Mouse (Mus musculus): ENCODE measurements at regions not wholly inside any gene's neighbourhood (a gene's known extent, or its start where the extent isn't known, plus 50 kb on each side); places are given as distances from the start of the nearest gene placed in this dataset.
"Not testable (repeated sequence)": the region's sequence is repeated elsewhere in the genome, so short reads cannot be mapped to it uniquely, and the experiment has no call there.

- DNase-seq (ENCODE audit: low spot score): no peak
Measured at GRCm38 (mm10) chr17:29430401-29430800, 60.2 kb upstream of the Pim1 start.

GRCm38 (mm10) chr17:29430806-29431205 lies 59.7 kb upstream of the Pim1 start:
- no peak for DNase-seq (ENCODE audit: low spot score)

GRCm38 (mm10) chr17:29431553-29432297 lies 58.8 kb upstream of the Pim1 start:
- DNase-seq (ENCODE audit: low spot score): no peak

- DNase-seq (ENCODE audit: low spot score): no peak
Measured at GRCm38 (mm10) chr17:29432666-29433065, 57.9 kb upstream of the Pim1 start.

GRCm38 (mm10) chr17:29433370-29433769 lies 57.2 kb upstream of the Pim1 start:
- DNase-seq (ENCODE audit: low spot score): no peak

GRCm38 (mm10) chr17:29434074-29434944 lies 56.2 kb upstream of the Pim1 start:
- no peak for DNase-seq (ENCODE audit: low spot score)

- DNase-seq (ENCODE audit: low spot score): no peak
Measured at GRCm38 (mm10) chr17:29435345-29436006, 55.1 kb upstream of the Pim1 start.

- DNase-seq (ENCODE audit: low spot score): not testable (repeated sequence)
Measured at GRCm38 (mm10) chr17:29436484-29436870, 54.1 kb upstream of the Pim1 start.

GRCm38 (mm10) chr17:29436871-29437534 lies 53.5 kb upstream of the Pim1 start:
- DNase-seq (ENCODE audit: low spot score): peak; percentile 35

- DNase-seq (ENCODE audit: low spot score): no peak
Measured at GRCm38 (mm10) chr17:29437535-29438324, 52.8 kb upstream of the Pim1 start.

GRCm38 (mm10) chr17:29438347-29439235 lies 52.0 kb upstream of the Pim1 start:
- no peak for DNase-seq (ENCODE audit: low spot score)

GRCm38 (mm10) chr17:29439992-29440391 lies 50.6 kb upstream of the Pim1 start:
- DNase-seq (ENCODE audit: low spot score): no peak

GRCm38 (mm10) chr17:29440490-29440889 lies 50.1 kb upstream of the Pim1 start:
- DNase-seq (ENCODE audit: low spot score): no peak

Data from layer of hippocampus, adult 9-10 months (tissue).